Mouse (Mus musculus) thymus, postnatal 0 days (tissue): ENCODE measurements around the gene Myo1h. TPM values are rescaled to one million over a fixed set of nuclear protein-coding genes. Genes with fewer than 3 reads are reported as not detected.

ENCODE experiments used
- DNase-seq: peaks from one replicate; pipeline ENCODE4 v3.0.0-alpha.2; 2015; ENCODE audit warnings: low spot score
- microRNA-seq: library from miRNA; unstranded; fragments of <30 nt; microRNA quantifications from one replicate; pipeline ENCODE4, GENCODE M21; 2016; ENCODE audit warnings: borderline number of aligned reads
- polyA plus RNA-seq: library from polyadenylated mRNA; unstranded; fragments of >200 nt; fragmentation: Nextera tagmentation; extraction: Ambion mirVana; gene quantifications from 2 replicates; pipeline ENCODE4 v1.2.1, GENCODE M21; 2015

Myo1h gene
- polyA plus RNA-seq, 1 experiment from 2014 or later, result 0.55 TPM

GRCm38 (mm10) chr5:114383184-114383904, 94.4 kb downstream of the Myo1h start:
- peak; percentile 61 for DNase-seq

GRCm38 (mm10) chr5:114384448-114384847, 95.5 kb downstream of the Myo1h start:
- no peak for DNase-seq

GRCm38 (mm10) chr5:114393169-114393568, 104.2 kb downstream of the Myo1h start:
- DNase-seq, result no peak

- no peak for DNase-seq
Measured at GRCm38 (mm10) chr5:114406592-114406991, 117.6 kb downstream of the Myo1h start.

GRCm38 (mm10) chr5:114407269-114407668, 118.3 kb downstream of the Myo1h start:
- no peak for DNase-seq

GRCm38 (mm10) chr5:114407810-114408209, 118.8 kb downstream of the Myo1h start:
- DNase-seq, result no peak

- no peak for DNase-seq
Measured at GRCm38 (mm10) chr5:114408846-114409245, 119.9 kb downstream of the Myo1h start.

GRCm38 (mm10) chr5:114410429-114410828, 121.5 kb downstream of the Myo1h start:
- DNase-seq, result no peak

- no peak for DNase-seq
Measured at GRCm38 (mm10) chr5:114412361-114412998, 123.5 kb downstream of the Myo1h start.

- DNase-seq, result no peak
Measured at GRCm38 (mm10) chr5:114413067-114413735, 124.2 kb downstream of the Myo1h start.

Small RNAs within 50 kb of the gene (microRNA-seq; reads per million reads assigned to microRNA genes)
- not detected for gene Mir7027

Other genes with a start within 250 kb of the Myo1h start
- 7.4 and 8.8 TPM in 2 replicates for gene Usp30, start 223.7 kb upstream of the Myo1h start, polyA plus RNA-seq
- not detected in 2 replicates for gene Svop, start 197.6 kb upstream of the Myo1h start, polyA plus RNA-seq
- 8.2 and 10.1 TPM in 2 replicates for gene Alkbh2, start 160.9 kb upstream of the Myo1h start, polyA plus RNA-seq
- gene Ung, start 158.8 kb upstream of the Myo1h start, polyA plus RNA-seq, result 46.4 and 51.4 TPM in 2 replicates
- gene Acacb, start 142.6 kb upstream of the Myo1h start, polyA plus RNA-seq, result 0.80 and 1.1 TPM in 2 replicates
- 0.05 and 0.13 TPM in 2 replicates for gene Foxn4, start 15.4 kb upstream of the Myo1h start, polyA plus RNA-seq
- 65.6 and 65.8 TPM in 2 replicates for gene Kctd10, start 91.3 kb downstream of the Myo1h start, polyA plus RNA-seq
- gene Ube3b, start 91.4 kb downstream of the Myo1h start, polyA plus RNA-seq, result 29.4 and 29.7 TPM in 2 replicates
- 13.1 and 13.9 TPM in 2 replicates for gene Mmab, start 154.9 kb downstream of the Myo1h start, polyA plus RNA-seq
- gene Mvk, start 155.1 kb downstream of the Myo1h start, polyA plus RNA-seq, result 23.0 and 23.6 TPM in 2 replicates